ENCODE assay signal across 10 mouse cellular contexts in genomic region chr11:33203383-33204328, GRCm38 (mm10). TPM values are rescaled to one million over a fixed set of nuclear protein-coding genes. Genes with fewer than 3 reads are reported as not detected.
DNase-seq lines count a peak whose midpoint lies in the region; ATAC-seq lines count a peak whose summit lies in the region.
"Had no signal": no experiment of that assay in that cellular context is flagged by ENCODE, and none has a peak within 500 bp of the region (broad histone marks: within the 10 kb centered on the region; RNA-seq: fewer than 3 reads in every experiment).

TSS of gene Tlx3 (minus strand) at chr11:33203589.

- no peaks in the 10 kb centered on the region for H3K9me3 ChIP-seq in kidney, embryonic 15.5 days (replicated peaks)
- H3K9me3 ChIP-seq in hindbrain, embryonic 11.5 days (ENCODE audit: control insufficient read depth, low read length), result no peaks in the 10 kb centered on the region
- H3K9me3 ChIP-seq in liver, embryonic 16.5 days (replicated peaks; ENCODE audit: control insufficient read depth, low read length), result no peaks in the 10 kb centered on the region

- H3K4me2 ChIP-seq in kidney, embryonic 15.5 days, result peak within 1 kb of the TSS; percentile 61
- H3K4me2 ChIP-seq in hindbrain, embryonic 11.5 days (replicated peaks; ENCODE audit: low read depth, low read length), result peak within 1 kb of the TSS; percentile 56
- 0 out of 2 replicates have a peak within 1 kb of the TSS, but pooled peaks have one; percentile 9 for H3K4me2 ChIP-seq in liver, embryonic 16.5 days (ENCODE audit: low read depth, low read length)

- H3K27ac ChIP-seq in kidney, embryonic 15.5 days, result no peak within 1 kb of the TSS
- peak within 1 kb of the TSS; percentile 61 for H3K27ac ChIP-seq in hindbrain, embryonic 11.5 days (ENCODE audit: low read depth, low read length)
- H3K27ac ChIP-seq in liver, embryonic 16.5 days (ENCODE audit: low read length), result no peak within 1 kb of the TSS

- DNase-seq in kidney, adult 11 months, result no peak
- peak; percentile 80 for DNase-seq in WW6 (ENCODE audit: low read depth, low spot score)
- DNase-seq in embryo, embryonic 9.5 days (ENCODE audit: extremely low spot score), result peak; percentile 72
- DNase-seq in hindbrain, embryonic 11.5 days (ENCODE audit: low spot score), result peak; percentile 78
- DNase-seq in spleen, adult 12 weeks (ENCODE audit: low spot score), result no peak

- peaks cover 100% of the 10 kb centered on the region for H3K27me3 ChIP-seq in kidney, embryonic 15.5 days
- peaks cover 76% of the 10 kb centered on the region for H3K27me3 ChIP-seq in hindbrain, embryonic 11.5 days (ENCODE audit: control insufficient read depth, insufficient read depth, low read length)
- peaks cover 90% of the 10 kb centered on the region for H3K27me3 ChIP-seq in liver, embryonic 16.5 days (ENCODE audit: control insufficient read depth, insufficient read depth, low read depth, low read length)

- H3K9ac ChIP-seq in kidney, embryonic 15.5 days, result no peak within 1 kb of the TSS
- H3K9ac ChIP-seq in hindbrain, embryonic 11.5 days (ENCODE audit: low read depth, low read length), result peak within 1 kb of the TSS; percentile 31
- H3K9ac ChIP-seq in liver, embryonic 16.5 days (ENCODE audit: low read depth, low read length), result no peak within 1 kb of the TSS

- no peaks in the 10 kb centered on the region for H3K36me3 ChIP-seq in kidney, embryonic 15.5 days
- H3K36me3 ChIP-seq in hindbrain, embryonic 11.5 days (ENCODE audit: control insufficient read depth, insufficient read depth, low read length), result no peaks in the 10 kb centered on the region
- no peaks in the 10 kb centered on the region for H3K36me3 ChIP-seq in liver, embryonic 16.5 days (ENCODE audit: control insufficient read depth, insufficient read depth)
- H3K36me3 ChIP-seq: G1E had no signal

- peak within 1 kb of the TSS; percentile 38 for H3K4me3 ChIP-seq in kidney, embryonic 15.5 days (replicated peaks)
- H3K4me3 ChIP-seq in hindbrain, embryonic 11.5 days (ENCODE audit: low read depth, low read length), result peak within 1 kb of the TSS; percentile 38
- peak within 1 kb of the TSS; percentile 1; the same call in 1 of the 2 replicates for H3K4me3 ChIP-seq in liver, embryonic 16.5 days (ENCODE audit: low read depth, low read length)

- ATAC-seq in kidney, embryonic 15.5 days (replicated peaks; ENCODE audit: low FRiP score), result peak; percentile 20; the same call in 1 of the 2 replicates
- peak; percentile 65 for ATAC-seq in hindbrain, embryonic 11.5 days (ENCODE audit: low FRiP score)
- ATAC-seq in liver, embryonic 16.5 days (ENCODE audit: low read depth), result no peak
- no peak for ATAC-seq in erythroblast, adult 5-6 weeks (replicated peaks; ENCODE audit: low FRiP score, poor library complexity, severe bottlenecking)

- 1% methylated on average over 79 of the region's 81 CpGs for WGBS in kidney, embryonic 15.5 days
- WGBS in hindbrain, embryonic 11.5 days, result under 1% methylated on average over 78 of the region's 81 CpGs
- 1% methylated on average over 78 of the region's 81 CpGs for WGBS in liver, embryonic 16.5 days (ENCODE audit: insufficient replicate concordance)

- H3K4me1 ChIP-seq in kidney, embryonic 15.5 days, result peaks cover 49% of the 10 kb centered on the region
- peaks cover 23% of the 10 kb centered on the region for H3K4me1 ChIP-seq in hindbrain, embryonic 11.5 days (replicated peaks; ENCODE audit: control insufficient read depth, insufficient read depth, low read length)
- peaks cover 2% of the 10 kb centered on the region for H3K4me1 ChIP-seq in liver, embryonic 16.5 days (ENCODE audit: control insufficient read depth, low read depth, low read length)

RNA-seq across cellular contexts. Expression of gene Tlx3, which starts in this region (rescaled TPM):
- polyA plus RNA-seq in kidney, embryonic 15.5 days (2015; fragmentation: Nextera tagmentation; extraction: Ambion mirVana), result 0.30 TPM in 1 of 2 replicates, not detected in the other
- polyA plus RNA-seq in hindbrain, embryonic 11.5 days (2014; fragmentation: Nextera tagmentation; extraction: Ambion mirVana), result 12.9 and 19.0 TPM in 2 replicates
- not detected in 2 replicates for polyA plus RNA-seq in liver, embryonic 16.5 days (2015; fragmentation: Nextera tagmentation; extraction: Ambion mirVana)
- total RNA-seq in erythroblast, adult 5-6 weeks (2015; ENCODE audit: low replicate concordance), result not detected in 2 replicates
- total RNA-seq in erythroblast, adult 5-6 weeks (2017; ENCODE audit: low replicate concordance), result not detected in 2 replicates
- total RNA-seq: G1E; neutrophil, adult 5-6 weeks had no signal

Comparison
In these comparisons a context has a peak if more than half of its experiments do, and no peak if none do; other contexts are left out.
1. RNA of gene Tlx3 (polyA plus RNA-seq): 12.9 to 19.0 TPM in hindbrain, embryonic 11.5 days; 0.30 TPM in kidney, embryonic 15.5 days and not detected in liver, embryonic 16.5 days; every median in the first group is over 10 times any median in the second.
2. Peak in ATAC-seq, H3K4me3 ChIP-seq and H3K4me2 ChIP-seq in kidney, embryonic 15.5 days; RNA of the gene not detected or under 1 TPM.
3. H3K4me2 ChIP-seq: peak in every context shown above with its lines; median percentile 61 in kidney, embryonic 15.5 days; 56 in hindbrain, embryonic 11.5 days; 9 in liver, embryonic 16.5 days.
4. DNase-seq: peak in WW6 (single experiment), embryo, embryonic 9.5 days (single experiment) and hindbrain, embryonic 11.5 days (single experiment); none in kidney, adult 11 months (single experiment) and spleen, adult 12 weeks (single experiment).
5. Peak in every context shown above with its lines, with median percentiles within 50 percentile points of each other: H3K4me3 ChIP-seq.